Mouse (Mus musculus) heart, adult 2 months (tissue): Measurements from ENCODE around the gene Kcnk4. TPM values are rescaled to one million over a fixed set of nuclear protein-coding genes. Genes with fewer than 3 reads are reported as not detected.

ENCODE experiments used
- DNase-seq, 2 experiments: peaks; one replicate each; pipeline ENCODE4 v3.0.0; 2021
- H3K27ac ChIP-seq: fragments of 200-600 bp; 2 replicates; pipeline ENCODE4 v1.8.1; 2022
- H3K27me3 ChIP-seq: fragments of 200-500 bp; 2 replicates; pipeline ENCODE4 v1.6.1; 2012; ENCODE audit warnings: mild to moderate bottlenecking, low read length, inconsistent platforms, mixed read lengths; ENCODE audit not compliant: control insufficient read depth, insufficient read depth
- H3K36me3 ChIP-seq: fragments of 200-500 bp; 2 replicates; pipeline ENCODE4 v1.6.1; 2012; ENCODE audit warnings: low read length, inconsistent platforms; ENCODE audit not compliant: control insufficient read depth, insufficient read depth
- H3K4me1 ChIP-seq: fragments of 200-500 bp; 2 replicates; pipeline ENCODE4 v1.6.1; 2011; ENCODE audit warnings: low read length; ENCODE audit not compliant: control insufficient read depth, insufficient read depth
- H3K4me3 ChIP-seq: fragments of 200-600 bp; 2 replicates; pipeline ENCODE4 v1.8.1; 2022
- H3K79me2 ChIP-seq: fragments of 200-500 bp; replicated peaks from 2 replicates; pipeline ENCODE4 v1.6.1; 2012; ENCODE audit warnings: mild to moderate bottlenecking, inconsistent platforms, low read length, moderate library complexity, mixed read lengths; ENCODE audit not compliant: control insufficient read depth, insufficient read depth
- H3K9ac ChIP-seq: fragments of 200-500 bp; 2 replicates; pipeline ENCODE4 v1.6.1; 2012; ENCODE audit warnings: low read depth, mild to moderate bottlenecking, control low read depth, inconsistent platforms, low read length, mixed read lengths
- CTCF ChIP-seq: fragments of 200-600 bp; IDR thresholded peaks from 2 replicates; pipeline ENCODE4 v1.8.1; 2022; ENCODE audit warnings: antibody characterized with exemption, mild to moderate bottlenecking, moderate library complexity
- EP300 ChIP-seq: fragments of 200-500 bp; IDR thresholded peaks from 2 replicates; pipeline ENCODE4 v1.6.1; 2011; ENCODE audit warnings: low read depth, low read length, control low read depth; ENCODE audit not compliant: insufficient read depth
- POLR2A ChIP-seq: fragments of 200-500 bp; IDR thresholded peaks from 2 replicates; pipeline ENCODE4 v1.6.1; 2011; ENCODE audit warnings: mild to moderate bottlenecking, low read depth, low read length, control low read depth; ENCODE audit not compliant: insufficient read depth
- WGBS: fragments of 180-500 bp; shearing (Covaris S2); methylation state at CpG from one replicate; pipeline ENCODE4 v1.1.7; 2018; 5-methylcytosine and 5-hydroxymethylcytosine counted together
- intact Hi-C: fragments of 180-260 bp; cut with DNase I; formaldehyde crosslinking; loops from one replicate; pipeline ENCODE4 v1.15.1; 2025
- polyA plus RNA-seq: library from polyadenylated mRNA; depleted of rRNA; stranded (reverse); fragments of >200 nt; gene quantifications from 2 replicates; pipeline ENCODE4 v1.2.3, GENCODE M21; 2012
- total RNA-seq, 2 experiments: library from RNA; stranded (reverse); gene quantifications; 2 replicates each; pipeline ENCODE4 v1.2.3; 2021

The Kcnk4 gene
- total and polyA plus RNA-seq, 3 experiments, result 0.21 TPM; not detected in 2

DNA sequence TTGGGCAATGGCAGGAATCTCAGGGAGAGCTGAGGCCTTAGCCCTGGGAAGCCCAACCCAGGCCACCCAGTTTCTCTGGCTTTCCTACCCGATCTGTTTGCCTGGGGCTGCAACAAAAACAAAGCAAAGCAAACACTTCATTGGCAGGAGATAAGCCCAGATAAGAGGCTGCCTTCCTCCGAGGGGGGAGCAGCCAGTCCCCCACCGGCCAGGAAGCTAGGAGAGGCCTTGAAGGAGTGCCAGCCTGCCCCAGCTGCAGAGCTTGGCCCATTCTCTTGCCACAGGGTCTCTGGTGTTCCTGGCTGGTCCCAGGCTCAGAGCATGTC lies 18.4 kb upstream of the Kcnk4 start:
- Histone ChIP-seq H3K9ac (peak overlapping the region; percentile 69), H3K4me3 (peak overlapping the region; percentile 67), H3K27ac (peak overlapping the region; percentile 97), H3K79me2 (no peaks in the 10 kb centered on the region), H3K36me3 (no peaks in the 10 kb centered on the region), H3K4me1 (peaks cover 7% of the 10 kb centered on the region), H3K27me3 (no peaks in the 10 kb centered on the region)
- DNase-seq, result peak; percentile 65 to 75
- intact Hi-C loops, result loop anchor here (1.0 to 2.0 kb wide), 2 partner anchors 14 to 16 kb away; no protein-coding TSS in a partner anchor
- 5% methylated on average over 3 of the region's 3 CpGs for WGBS
- TF ChIP-seq CTCF (no peak), POLR2A (peak; percentile 83), EP300 (peak; percentile 5; the same call in 1 of the 2 replicates)

DNA sequence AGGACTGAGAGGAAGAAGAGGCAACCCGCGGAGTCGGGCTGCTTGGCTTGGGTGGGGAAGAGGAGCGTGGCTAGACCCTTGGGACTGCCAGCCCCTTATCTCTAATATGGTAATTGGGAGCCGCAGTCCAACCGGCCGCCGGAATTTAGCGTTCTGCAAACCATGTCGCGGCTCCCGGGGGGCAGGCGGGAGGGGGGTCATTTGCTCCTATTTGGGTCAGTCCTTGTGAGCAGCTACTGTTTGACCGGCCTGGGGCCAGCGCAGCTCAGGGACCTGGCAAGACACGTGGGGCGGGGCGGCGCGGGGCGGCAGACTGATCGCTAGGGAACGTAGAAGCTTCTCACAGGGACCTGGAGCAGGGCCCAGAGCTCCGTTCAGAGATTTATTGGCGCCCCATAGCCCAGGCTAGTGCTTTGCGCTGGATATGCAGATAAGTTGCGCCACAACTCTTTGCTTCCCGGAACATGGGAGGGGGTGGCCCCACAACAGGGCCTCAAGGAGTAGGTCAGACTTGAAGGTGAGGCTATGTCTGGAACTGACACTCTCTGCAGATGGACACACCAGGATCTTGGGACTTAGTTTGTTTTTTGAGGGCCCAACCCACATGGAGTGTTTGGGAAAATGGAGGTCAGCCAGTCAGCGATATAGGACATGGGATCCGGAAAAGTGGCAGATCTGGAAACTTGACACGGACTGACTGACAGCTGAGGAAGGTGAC lies 17.8 kb upstream of the Kcnk4 start:
- TF ChIP-seq EP300 (0 out of 2 replicates have a peak, but pooled peaks have one; percentile 18), CTCF (no peak), POLR2A (no peak)
- H3K4me1 ChIP-seq, result peaks cover 7% of the 10 kb centered on the region
- no peaks in the 10 kb centered on the region for H3K27me3 ChIP-seq
- under 1% methylated on average over 31 of the region's 31 CpGs for WGBS
- peak overlapping the region; percentile 97 for H3K27ac ChIP-seq
- peak overlapping the region; percentile 69 for H3K9ac ChIP-seq
- H3K36me3 ChIP-seq, result no peaks in the 10 kb centered on the region
- H3K4me3 ChIP-seq, result peak overlapping the region; percentile 67
- peak; percentile 89 to 92 for DNase-seq
- no peaks in the 10 kb centered on the region for H3K79me2 ChIP-seq
- intact Hi-C loops, result loop anchor here (1.0 to 2.0 kb wide), 4 partner anchors 10 to 28 kb away; partner anchors contain the start of gene Gpr137

DNA sequence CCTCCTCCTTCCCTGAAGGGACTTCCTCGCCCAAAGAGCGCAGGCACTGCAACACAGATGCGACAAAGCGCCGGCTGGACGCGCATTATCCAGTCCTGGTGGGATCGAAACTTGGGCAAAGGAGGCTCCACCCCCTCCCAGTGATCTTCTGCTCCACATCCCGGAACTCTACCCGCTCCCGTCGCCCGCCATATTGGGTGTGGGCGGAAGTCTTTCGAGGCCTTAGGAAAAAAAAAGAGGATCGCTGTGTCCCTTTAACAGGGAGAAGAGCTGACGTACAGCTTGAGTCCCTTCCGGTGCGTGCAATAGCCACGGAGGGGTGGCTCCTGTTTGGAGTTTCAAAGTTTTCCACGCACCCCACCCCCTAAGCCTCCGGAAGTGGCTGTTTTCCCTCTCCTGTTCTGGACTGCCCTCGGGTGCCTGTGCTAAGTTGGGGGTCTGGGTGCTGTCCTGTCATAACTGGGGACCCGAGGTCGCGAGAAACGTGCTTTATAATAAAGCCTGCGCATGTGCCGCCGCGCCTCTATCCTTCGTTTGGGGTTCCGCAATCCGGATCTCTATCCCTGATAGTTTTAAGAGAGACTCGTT lies 17.2 kb upstream of the Kcnk4 start:
- Histone ChIP-seq H3K9ac (peak overlapping the region; percentile 88), H3K27ac (peak overlapping the region; percentile 97), H3K79me2 (no peaks in the 10 kb centered on the region), H3K4me3 (peak overlapping the region; percentile 67), H3K4me1 (peaks cover 7% of the 10 kb centered on the region), H3K27me3 (no peaks in the 10 kb centered on the region), H3K36me3 (no peaks in the 10 kb centered on the region)
- WGBS, result under 1% methylated on average over 35 of the region's 35 CpGs
- peak; percentile 95 to 98 for DNase-seq
- intact Hi-C loops, result loop anchor here (1.0 kb wide), 2 partner anchors 9 to 27 kb away; partner anchors contain the start of gene Gpr137
- TF ChIP-seq CTCF, result no peak
- TF ChIP-seq POLR2A, result peak; percentile 85
- peak; percentile 97 for TF ChIP-seq EP300

DNA sequence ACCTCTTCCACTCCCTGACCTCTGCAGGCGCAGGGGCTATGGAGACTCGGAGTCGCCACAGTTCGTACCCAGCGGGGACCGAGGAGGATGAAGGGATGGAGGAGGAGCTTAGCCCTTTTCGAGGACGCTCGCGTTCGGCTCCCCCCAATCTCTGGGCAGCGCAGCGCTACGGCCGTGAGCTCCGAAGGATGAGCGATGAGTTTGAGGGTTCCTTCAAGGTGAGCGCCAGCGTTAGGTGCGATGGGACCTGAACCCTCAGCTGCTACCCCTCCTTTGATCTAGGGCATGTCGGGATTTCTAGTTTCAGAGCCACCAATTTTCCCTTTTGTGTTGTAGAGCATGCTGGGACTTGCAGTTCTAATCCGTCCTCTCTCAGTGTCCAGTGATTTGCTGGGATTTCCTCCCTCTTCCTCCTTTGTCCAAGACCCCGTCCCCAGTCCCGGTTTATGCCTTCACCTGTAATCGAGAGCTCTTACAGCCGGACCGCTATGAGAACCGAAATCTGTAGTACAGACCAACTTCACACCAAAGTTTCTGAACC lies 16.4 kb upstream of the Kcnk4 start:
- intact Hi-C loops, result loop anchor here (1.0 kb wide), 2 partner anchors 8 to 26 kb away; partner anchors contain the start of gene Gpr137
- TF ChIP-seq POLR2A, result peak; percentile 73
- 0 out of 2 replicates have a peak, but pooled peaks have one; percentile 9 for TF ChIP-seq EP300
- TF ChIP-seq CTCF, result no peak
- WGBS, result under 1% methylated on average over 28 of the region's 28 CpGs
- peak overlapping the region; percentile 88 for H3K9ac ChIP-seq
- H3K4me3 ChIP-seq, result peak overlapping the region; percentile 67
- H3K4me1 ChIP-seq, result peaks cover 7% of the 10 kb centered on the region
- DNase-seq, result peak; percentile 65 to 73
- peak overlapping the region; percentile 97 for H3K27ac ChIP-seq
- H3K79me2 ChIP-seq, result no peaks in the 10 kb centered on the region
- H3K27me3 ChIP-seq, result no peaks in the 10 kb centered on the region
- no peaks in the 10 kb centered on the region for H3K36me3 ChIP-seq

DNA sequence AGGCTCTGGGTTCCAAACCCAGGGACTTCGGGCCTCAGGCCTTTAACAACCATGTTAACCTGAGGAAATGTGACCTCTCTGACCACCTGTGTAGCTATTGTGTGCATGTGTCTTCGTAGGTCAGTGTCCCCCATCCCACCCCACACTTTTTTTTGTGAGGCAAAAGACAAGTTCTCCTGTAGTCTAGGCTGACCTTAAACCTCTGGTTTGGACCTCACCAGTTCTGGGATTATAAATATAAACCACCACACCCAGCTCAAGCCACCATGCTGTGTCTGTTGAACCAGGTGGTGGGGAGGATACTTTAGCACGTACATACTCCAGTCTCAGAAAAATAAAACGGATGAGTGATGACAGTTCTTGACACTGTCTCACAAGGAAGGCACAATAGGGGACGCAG lies 15.6 kb upstream of the Kcnk4 start:
- H3K4me1 ChIP-seq, result peaks cover 7% of the 10 kb centered on the region
- H3K36me3 ChIP-seq, result no peaks in the 10 kb centered on the region
- H3K79me2 ChIP-seq, result no peaks in the 10 kb centered on the region
- 55% methylated on average over 5 of the region's 5 CpGs for WGBS
- H3K9ac ChIP-seq, result no peak overlapping the region
- intact Hi-C loops, result no loop called here
- no peak overlapping the region for H3K4me3 ChIP-seq
- no peak overlapping the region; the same call in 1 of the 2 replicates for H3K27ac ChIP-seq
- TF ChIP-seq CTCF, result no peak
- TF ChIP-seq EP300, result no peak
- TF ChIP-seq POLR2A, result no peak
- no peak for DNase-seq
- no peaks in the 10 kb centered on the region for H3K27me3 ChIP-seq
